Mouse (Mus musculus): ENCODE data around the gene Ankrd42.

Gene Ankrd42

DNA sequence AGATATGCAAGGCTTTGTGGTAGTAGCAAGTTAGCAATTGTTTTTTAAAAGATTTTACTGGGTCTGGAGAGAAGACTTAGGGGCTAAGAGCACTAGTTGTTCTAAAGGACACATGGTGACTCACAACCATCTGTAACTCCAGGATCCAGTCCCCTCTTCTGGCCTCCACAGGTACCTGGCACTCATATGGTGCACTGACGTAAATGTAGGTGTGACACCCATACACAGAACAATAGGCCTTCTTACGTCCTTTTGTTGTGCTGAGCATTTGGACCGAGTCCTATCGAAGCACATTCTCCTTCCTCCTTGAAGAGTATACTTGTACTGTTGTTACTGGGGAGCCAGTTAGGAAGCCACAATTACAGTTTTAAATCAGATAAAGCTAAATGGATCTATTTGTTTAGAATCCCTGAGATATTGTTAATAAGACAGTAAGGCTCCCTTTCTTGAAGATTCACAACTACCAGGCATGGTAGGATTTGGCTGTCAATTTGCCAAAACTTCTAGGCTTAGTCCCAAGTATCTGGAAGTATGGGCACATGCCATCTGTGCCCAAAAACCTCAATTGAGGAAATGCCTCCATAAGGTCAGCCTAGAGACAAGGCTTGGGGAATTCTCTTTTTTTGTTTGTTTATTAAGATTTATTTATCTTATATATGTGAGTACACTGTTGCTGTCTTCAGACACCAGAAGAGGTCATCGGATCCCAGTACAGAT is 56.3 kb downstream of the Ankrd42 start:
- in situ Hi-C loops (cut with MboI; ENCODE audit: low sequenced_read_pairs): no loop called here

DNA sequence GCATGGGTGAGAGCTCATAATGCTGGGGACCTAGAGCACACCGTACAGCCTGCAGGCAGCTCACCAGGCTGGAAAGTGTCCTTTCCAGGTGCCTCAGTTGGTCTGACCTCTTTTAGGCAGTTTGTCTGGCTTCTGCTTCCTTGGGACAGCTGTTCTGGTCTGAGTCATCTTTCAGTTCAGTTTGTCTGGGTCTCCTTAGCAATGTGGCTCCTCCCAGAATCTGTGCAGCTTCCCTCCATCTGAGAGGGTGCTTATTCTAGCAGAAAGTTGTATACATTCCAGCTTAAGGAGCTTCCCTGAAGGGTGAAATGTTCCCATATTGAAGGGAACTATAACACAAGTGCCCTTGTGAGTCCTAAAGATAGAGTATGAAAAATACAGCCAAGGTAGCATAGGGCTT is 70.2 kb downstream of the Ankrd42 start:
- in situ Hi-C loops (cut with MboI; ENCODE audit: low sequenced_read_pairs): no loop called here

DNA sequence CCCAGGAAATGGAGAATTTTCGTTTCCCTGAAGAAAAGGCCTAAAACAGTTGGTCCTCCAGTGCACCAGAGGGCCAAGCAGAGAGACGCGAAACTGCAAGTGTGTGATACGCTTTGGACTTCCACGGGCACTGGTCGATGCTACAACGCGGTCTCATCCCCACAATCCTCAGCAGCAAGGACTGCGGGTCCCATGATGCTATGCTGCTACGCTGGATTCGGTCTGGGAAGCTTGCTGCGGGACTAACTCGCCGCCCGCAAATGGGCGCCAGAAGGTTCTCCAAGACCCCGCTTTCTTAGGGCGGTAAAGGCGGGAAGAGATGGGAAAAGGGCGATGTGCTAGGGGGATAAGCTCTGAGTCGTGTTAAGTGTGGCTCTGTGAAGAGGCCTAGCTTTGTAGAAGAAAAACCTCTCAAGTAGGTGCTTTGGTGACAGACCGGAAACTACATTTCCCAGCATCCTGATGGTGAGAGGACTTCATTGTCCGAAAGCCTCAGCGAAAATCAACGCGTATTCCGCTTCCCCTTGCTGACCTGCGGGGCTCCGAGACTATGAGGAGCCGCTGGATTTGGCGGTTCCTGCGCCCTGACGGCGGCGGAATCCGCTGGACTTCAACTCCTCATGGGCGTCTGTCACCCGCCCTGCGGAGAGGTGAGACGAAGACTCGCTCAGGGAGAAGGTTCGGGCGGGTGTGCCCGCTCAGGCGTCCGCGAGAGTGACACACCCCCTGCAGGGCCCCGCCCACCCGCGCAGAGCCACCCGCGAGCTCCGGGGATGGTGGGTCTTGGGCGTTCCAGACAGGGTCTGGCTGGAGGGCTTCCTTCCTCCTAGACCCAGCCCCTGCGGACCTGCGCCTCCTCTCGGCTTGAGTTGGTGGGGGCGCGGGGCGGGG is 75.7 kb downstream of the Ankrd42 start, which contains the start of gene Ccdc90b:
Gene Ccdc90b (plus strand): TSS at position 164 of the 891 bp plus-strand sequence.
- in situ Hi-C loops (cut with MboI; ENCODE audit: low sequenced_read_pairs): no loop called here

DNA sequence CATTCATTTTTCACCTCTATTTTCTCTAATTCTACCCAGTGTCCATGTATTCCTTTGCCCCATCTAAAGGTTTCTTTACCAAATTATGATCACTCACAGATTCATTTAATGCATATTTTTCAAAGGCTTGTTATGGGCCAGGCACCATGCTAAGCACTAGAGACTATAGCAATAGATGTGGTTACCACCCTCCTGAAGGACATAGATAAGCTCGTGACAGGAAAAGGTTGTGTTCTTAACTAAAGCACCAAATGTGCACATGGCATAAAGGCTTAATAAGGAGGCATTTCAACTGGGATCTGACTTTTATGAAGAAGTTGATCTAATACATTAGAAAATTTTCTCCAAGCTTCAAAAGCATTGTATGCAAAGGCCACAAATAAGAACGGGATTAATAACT is 78.2 kb downstream of the Ankrd42 start:
- in situ Hi-C loops (cut with MboI; ENCODE audit: low sequenced_read_pairs): no loop called here

DNA sequence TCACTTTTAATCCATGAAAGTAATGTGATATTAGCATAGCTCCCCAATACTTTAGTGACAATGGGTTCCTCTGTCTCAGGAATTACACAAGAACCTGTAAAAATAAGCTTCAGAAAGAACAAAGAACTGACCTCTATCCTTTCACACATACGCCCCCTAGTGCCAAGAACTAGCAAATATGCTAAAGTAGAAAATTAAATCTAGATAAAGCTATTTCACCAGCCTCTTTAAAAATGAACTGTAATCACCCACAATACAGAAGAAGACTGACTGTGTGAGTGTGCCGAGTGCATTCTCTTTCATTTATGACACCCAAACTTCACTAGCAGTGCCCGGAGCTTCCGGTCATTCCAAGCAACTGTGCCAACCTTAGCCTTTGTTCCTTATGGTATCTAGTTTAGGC is 86.0 kb downstream of the Ankrd42 start:
- in situ Hi-C loops (cut with MboI; ENCODE audit: low sequenced_read_pairs): no loop called here

DNA sequence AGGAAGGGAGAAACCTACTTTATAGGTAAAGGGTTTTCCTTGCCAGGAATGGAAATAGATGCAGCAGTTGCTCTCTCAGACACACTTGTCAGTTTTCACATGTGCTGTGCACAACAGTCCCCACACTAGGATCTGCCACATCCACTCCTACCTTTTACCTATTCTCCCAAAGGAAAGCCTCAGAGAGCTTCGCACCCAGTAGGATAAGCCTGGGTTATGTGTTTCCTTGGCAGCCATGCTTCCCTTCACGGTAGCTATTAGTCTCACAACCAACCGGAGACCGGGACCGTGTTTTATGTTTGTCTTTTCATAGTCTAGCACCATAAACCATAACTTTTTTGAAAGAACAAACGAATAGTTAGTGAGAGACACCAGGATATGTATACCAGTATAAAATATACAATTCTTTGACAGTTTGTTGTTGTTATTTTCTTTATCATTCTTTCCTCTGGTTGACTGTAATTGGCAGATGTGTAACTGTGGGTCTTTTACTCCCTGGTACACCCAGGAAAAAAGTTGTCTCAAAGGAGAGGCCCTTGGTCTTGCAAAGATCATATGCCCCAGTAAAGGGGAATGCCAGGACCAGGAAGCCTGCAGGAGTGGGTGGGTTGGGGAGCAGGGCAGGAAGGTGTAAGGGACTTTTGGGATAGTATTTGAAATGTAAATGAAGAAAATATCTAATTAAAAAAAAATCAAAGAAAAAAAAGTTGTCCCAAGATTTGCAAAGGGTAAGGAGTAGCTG is 86.5 kb downstream of the Ankrd42 start:
- in situ Hi-C loops (cut with MboI; ENCODE audit: low sequenced_read_pairs): no loop called here

DNA sequence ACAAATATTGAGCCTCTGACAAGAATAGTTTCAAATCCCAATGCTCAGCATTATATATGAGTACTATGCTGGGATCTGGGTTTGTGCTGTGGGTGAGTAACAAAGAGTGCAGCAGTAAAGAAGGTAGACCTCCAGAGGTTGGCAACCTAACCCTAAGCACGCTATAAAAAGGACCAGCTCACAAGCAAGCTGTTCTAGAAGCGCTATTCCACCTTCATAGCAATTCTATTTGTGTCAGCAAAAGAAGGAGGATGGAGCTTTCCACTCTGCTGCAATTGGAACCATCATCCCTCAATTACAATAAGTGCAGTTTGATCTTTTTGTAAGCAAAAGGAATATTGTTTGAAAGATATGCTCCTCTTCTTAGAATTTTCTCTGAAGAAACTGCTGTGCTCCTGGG is 90.2 kb downstream of the Ankrd42 start:
- in situ Hi-C loops (cut with MboI; ENCODE audit: low sequenced_read_pairs): no loop called here

DNA sequence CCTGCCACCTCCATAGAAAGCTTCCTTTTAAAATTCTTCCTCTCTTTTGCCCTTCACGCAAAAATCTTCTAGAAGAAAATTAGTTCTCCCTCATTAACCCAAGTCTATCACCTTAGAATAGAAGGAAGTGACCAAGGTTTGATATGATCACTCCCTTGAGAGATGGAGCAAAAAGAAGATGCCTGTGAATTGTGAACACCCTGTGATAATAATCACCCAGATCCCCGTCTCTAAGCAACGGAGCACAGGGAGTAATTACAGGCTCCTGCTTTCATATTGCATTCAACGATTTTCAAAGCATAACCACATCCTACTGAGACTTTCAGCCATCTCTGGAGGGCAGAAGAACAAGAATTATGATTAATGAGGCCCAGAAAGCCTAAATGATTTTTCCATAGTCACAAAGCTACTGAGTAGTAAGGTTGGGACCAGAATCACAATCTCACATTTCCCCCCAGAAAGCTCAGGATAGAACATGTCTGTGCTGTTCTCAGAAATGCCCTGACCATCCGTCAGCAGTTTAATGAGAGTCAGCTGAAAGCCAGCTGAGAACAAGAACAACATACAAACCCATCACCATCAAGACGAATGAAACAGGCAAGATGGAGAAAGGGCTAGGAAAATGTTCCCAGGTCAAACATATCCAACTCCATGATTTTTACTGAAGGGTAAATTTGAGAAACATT is 104.4 kb downstream of the Ankrd42 start:
- in situ Hi-C loops (cut with MboI; ENCODE audit: low sequenced_read_pairs): no loop called here

All from CH12F3 (cell line).